In the genomic region with DNA sequence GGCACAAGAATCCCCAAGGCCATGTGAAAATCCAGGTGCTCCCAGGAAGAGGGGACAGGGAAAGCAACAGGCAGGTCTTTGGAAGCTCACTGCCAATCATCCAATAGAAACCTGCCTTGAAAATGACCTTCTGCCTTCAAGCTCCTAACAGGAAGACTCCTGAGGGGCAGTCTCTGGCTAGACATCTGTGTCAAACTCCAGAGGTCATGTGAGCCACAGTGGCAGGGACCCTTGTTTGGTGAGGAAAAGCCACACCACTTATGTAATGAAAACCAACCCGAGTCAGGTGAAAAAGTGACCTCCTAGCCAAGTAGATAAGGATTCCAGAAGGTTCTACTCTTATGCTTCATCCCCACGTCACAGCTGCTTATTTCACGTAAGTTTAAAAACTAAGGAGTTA, we compare ENCODE assay signal across 16 mouse cellular contexts.
"Had no signal": no experiment of that assay in that cellular context is flagged by ENCODE, and none has a peak within 500 bp of the region (broad histone marks: within the 10 kb centered on the region; RNA-seq: fewer than 3 reads in every experiment).

No protein-coding gene starts in this region.

- H3K4me1 ChIP-seq: liver, embryonic 12.5 days; lung, embryonic 15.5 days; megakaryocyte, embryonic 14.5 days; midbrain, embryonic 12.5 days; neural tube, embryonic 12.5 days had no signal

- H3K4me3 ChIP-seq: liver, embryonic 12.5 days; lung, embryonic 15.5 days; megakaryocyte, embryonic 14.5 days; midbrain, embryonic 12.5 days; neural tube, embryonic 12.5 days had no signal

- H3K9me3 ChIP-seq: liver, embryonic 12.5 days; lung, embryonic 15.5 days; midbrain, embryonic 12.5 days; neural tube, embryonic 12.5 days had no signal

- H3K27ac ChIP-seq: liver, embryonic 12.5 days; liver, embryonic 14.5 days; lung, embryonic 15.5 days; macrophage; midbrain, embryonic 12.5 days; neural tube, embryonic 12.5 days had no signal

- H3K4me2 ChIP-seq: liver, embryonic 12.5 days; lung, embryonic 15.5 days; midbrain, embryonic 12.5 days; neural tube, embryonic 12.5 days had no signal

- ATAC-seq: liver, embryonic 12.5 days; midbrain, embryonic 16.5 days had no signal

- H3K9ac ChIP-seq: liver, embryonic 12.5 days; liver, embryonic 14.5 days; lung, embryonic 15.5 days; midbrain, embryonic 12.5 days; neural tube, embryonic 12.5 days had no signal

- H3K27me3 ChIP-seq: liver, embryonic 12.5 days; lung, embryonic 15.5 days; megakaryocyte, embryonic 14.5 days; midbrain, embryonic 12.5 days; neural tube, embryonic 12.5 days had no signal

- DNase-seq: lung, adult 2 months; midbrain, embryonic 14.5 days; right cerebral cortex, postnatal 25 days; right cerebral cortex, postnatal 4 days; spleen, adult 18-20 months; thymus, adult 18-20 months; thymus, postnatal 14 days; thymus, postnatal 36 days had no signal
